8 mouse cellular contexts compared by ENCODE assay signal in genomic region chr7:102695358-102696125, GRCm38 (mm10). TPM values are rescaled to one million over a fixed set of nuclear protein-coding genes. Genes with fewer than 3 reads are reported as not detected.
A peak's percentile ranks its signal among the peaks of the same experiment; 100 is the strongest.
DNase-seq lines count a peak whose midpoint lies in the region; ATAC-seq lines count a peak whose summit lies in the region.

Gene Olfr557, plus strand, starts transcription at chr7:102695910.

- H3K27me3 ChIP-seq in embryonic facial prominence, embryonic 11.5 days (ENCODE audit: control insufficient read depth, insufficient read depth, low read length), result no peaks in the 10 kb centered on the region
- no peaks in the 10 kb centered on the region for H3K27me3 ChIP-seq in liver, embryonic 11.5 days (replicated peaks; ENCODE audit: control insufficient read depth, insufficient read depth, low read length)

- no peaks in the 10 kb centered on the region for H3K9me3 ChIP-seq in embryonic facial prominence, embryonic 11.5 days (replicated peaks; ENCODE audit: control insufficient read depth, low read length)
- H3K9me3 ChIP-seq in liver, embryonic 11.5 days (ENCODE audit: control insufficient read depth, low read length), result no peaks in the 10 kb centered on the region

- ATAC-seq in embryonic facial prominence, embryonic 11.5 days (replicated peaks; ENCODE audit: insufficient number of reproducible peaks, low FRiP score, low TSS enrichment, low read depth), result no peak
- 0 out of 2 replicates have a peak, but pooled peaks have one; percentile 7 for ATAC-seq in liver, embryonic 11.5 days (replicated peaks; ENCODE audit: low FRiP score)

- peak; percentile 56 to 60 for DNase-seq in cerebellum, postnatal 14 days
- no peak for DNase-seq in cerebellum, adult 11-12 months
- DNase-seq in left cerebral cortex, postnatal 4 days, result peak; percentile 12
- no peak for DNase-seq in left cerebral cortex, adult 11 months (ENCODE audit: low spot score)
- peak; percentile 62 for DNase-seq in NIH3T3 (ENCODE audit: low read depth)
- peak; percentile 65 for DNase-seq in embryonic facial prominence, embryonic 11.5 days (ENCODE audit: low spot score)
- DNase-seq in liver, embryonic 11.5 days (ENCODE audit: low spot score), result no peak
- DNase-seq in testis, postnatal 10 days (ENCODE audit: low spot score), result peak; percentile 60

- no peak within 1 kb of the TSS for H3K4me3 ChIP-seq in embryonic facial prominence, embryonic 11.5 days (ENCODE audit: low read depth, low read length)
- H3K4me3 ChIP-seq in liver, embryonic 11.5 days (ENCODE audit: low read depth, low read length), result no peak within 1 kb of the TSS

- H3K27ac ChIP-seq in embryonic facial prominence, embryonic 11.5 days (replicated peaks; ENCODE audit: low read depth, low read length), result no peak within 1 kb of the TSS
- no peak within 1 kb of the TSS for H3K27ac ChIP-seq in liver, embryonic 11.5 days (ENCODE audit: low read depth, low read length)

- H3K4me2 ChIP-seq in embryonic facial prominence, embryonic 11.5 days (ENCODE audit: low read depth, low read length), result no peak within 1 kb of the TSS
- no peak within 1 kb of the TSS for H3K4me2 ChIP-seq in liver, embryonic 11.5 days

- intact Hi-C loops in left cerebral cortex, postnatal 4 days (cut with DNase I), result loop anchor here (10.0 kb wide), 1 partner anchor 219 kb away; the partner anchor contains the start of gene Olfr571

- H3K9ac ChIP-seq in embryonic facial prominence, embryonic 11.5 days (replicated peaks; ENCODE audit: low read length), result no peak within 1 kb of the TSS
- H3K9ac ChIP-seq in liver, embryonic 11.5 days (ENCODE audit: low read depth, low read length), result no peak within 1 kb of the TSS

- 74% methylated on average over 5 of the region's 5 CpGs for WGBS in embryonic facial prominence, embryonic 11.5 days
- 71% methylated on average over 5 of the region's 5 CpGs for WGBS in liver, embryonic 11.5 days

- H3K4me1 ChIP-seq in embryonic facial prominence, embryonic 11.5 days (ENCODE audit: control insufficient read depth, insufficient read depth, low read length), result no peaks in the 10 kb centered on the region
- H3K4me1 ChIP-seq in liver, embryonic 11.5 days (replicated peaks; ENCODE audit: control insufficient read depth, insufficient read depth, low read length), result no peaks in the 10 kb centered on the region

- no peaks in the 10 kb centered on the region for H3K36me3 ChIP-seq in embryonic facial prominence, embryonic 11.5 days (replicated peaks; ENCODE audit: control insufficient read depth, insufficient read depth, low read depth, low read length)
- no peaks in the 10 kb centered on the region for H3K36me3 ChIP-seq in liver, embryonic 11.5 days (ENCODE audit: control insufficient read depth, insufficient read depth, low read length)

RNA-seq across cellular contexts. Expression of gene Olfr557, which starts in this region (rescaled TPM):
- total RNA-seq in left cerebral cortex, postnatal 4 days (2021), result not detected
- polyA plus RNA-seq in embryonic facial prominence, embryonic 11.5 days (2014; fragmentation: Nextera tagmentation; extraction: Ambion mirVana), result not detected in 2 replicates
- polyA plus RNA-seq in liver, embryonic 11.5 days (2014; fragmentation: Nextera tagmentation; extraction: Ambion mirVana), result not detected in 2 replicates

Comparison
In these comparisons a context has a peak if more than half of its experiments do, and no peak if none do; other contexts are left out.
1. DNase-seq: peak in cerebellum, postnatal 14 days (2 of 2), NIH3T3 (single experiment) and testis, postnatal 10 days (single experiment); none in cerebellum, adult 11-12 months (single experiment), left cerebral cortex, adult 11 months (single experiment) and liver, embryonic 11.5 days (single experiment).
2. Peak in DNase-seq in left cerebral cortex, postnatal 4 days; RNA of the gene not detected or under 1 TPM.
3. Peak in DNase-seq in embryonic facial prominence, embryonic 11.5 days; RNA of the gene not detected or under 1 TPM.
4. Peak in ATAC-seq in liver, embryonic 11.5 days; RNA of the gene not detected or under 1 TPM.